Mouse (Mus musculus) hindbrain, postnatal 0 days (tissue): ENCODE measurements around the gene Rasal1. TPM values are rescaled to one million over a fixed set of nuclear protein-coding genes. Genes with fewer than 3 reads are reported as not detected.

Experiments used
- ATAC-seq: fragments of 200-750 bp; cut with Nextera tagmentation; 2 replicates; pipeline ENCODE4 v1.8.0; 2017; ENCODE audit warnings: mild to moderate bottlenecking, moderate TSS enrichment, moderate library complexity
- DNase-seq: peaks from one replicate; pipeline ENCODE4 v3.0.0-alpha.2; 2015; ENCODE audit warnings: low spot score
- H3K27ac ChIP-seq: fragments of 300-500 bp; sonication (generic); 2 replicates; pipeline ENCODE4 v1.5.1; 2014; ENCODE audit warnings: mild to moderate bottlenecking
- H3K27me3 ChIP-seq: fragments of 300-500 bp; sonication (generic); 2 replicates; pipeline ENCODE4 v1.6.1; 2014; ENCODE audit warnings: low read length, mixed read lengths; ENCODE audit not compliant: insufficient read depth
- H3K36me3 ChIP-seq: fragments of 300-500 bp; sonication (generic); 2 replicates; pipeline ENCODE4 v1.6.1; 2014; ENCODE audit warnings: low read length, mixed read lengths; ENCODE audit not compliant: insufficient read depth
- H3K4me1 ChIP-seq: fragments of 300-500 bp; sonication (generic); 2 replicates; pipeline ENCODE4 v1.6.1; 2014; ENCODE audit warnings: antibody characterized with exemption, low read length, mixed read lengths; ENCODE audit not compliant: insufficient read depth
- H3K4me2 ChIP-seq: fragments of 300-500 bp; sonication (generic); 2 replicates; pipeline ENCODE4 v1.6.1; 2014; ENCODE audit warnings: low read depth, mild to moderate bottlenecking, low read length, moderate library complexity, mixed read lengths
- H3K4me3 ChIP-seq: fragments of 300-500 bp; sonication (generic); 2 replicates; pipeline ENCODE4 v1.5.1; 2014; ENCODE audit warnings: low read length
- H3K9ac ChIP-seq: fragments of 300-500 bp; sonication (generic); replicated peaks from 2 replicates; pipeline ENCODE4 v1.6.1; 2014; ENCODE audit warnings: mild to moderate bottlenecking, low read length, moderate library complexity, mixed read lengths
- H3K9me3 ChIP-seq: fragments of 300-500 bp; sonication (generic); 2 replicates; pipeline ENCODE4 v1.6.1; 2016; ENCODE audit warnings: low read length, mixed read lengths
- CTCF ChIP-seq: IDR thresholded peaks from 2 replicates; pipeline ENCODE4 v1.5.1; 2016; ENCODE audit warnings: antibody characterized with exemption, control low read depth, low read depth
- WGBS: fragments of 180-500 bp; shearing (Covaris S2); extraction: QIAGEN DNeasy Blood & Tissue Kit; methylation state at CpG from one replicate; pipeline ENCODE4 v1.1.7; 2014; 5-methylcytosine and 5-hydroxymethylcytosine counted together
- polyA plus RNA-seq: library from polyadenylated mRNA; unstranded; fragments of >200 nt; fragmentation: Nextera tagmentation; extraction: Ambion mirVana; gene quantifications from 2 replicates; pipeline ENCODE4 v1.2.1, GENCODE M21; 2015
- total RNA-seq: library from RNA; depleted of rRNA; stranded (reverse); fragments of >200 nt; gene quantifications from 2 replicates; pipeline ENCODE4 v1.2.3, GENCODE M21; 2014

Rasal1 gene
- total and polyA plus RNA-seq, 2 experiments from 2014 or later: 4.7 to 8.2 TPM

GRCm38 (mm10) chr5:120711416-120711815 is 62.8 kb downstream of the Rasal1 start:
- Histone ChIP-seq H3K4me3 (peak overlapping the region; percentile 81), H3K36me3 (no peaks in the 10 kb centered on the region), H3K27me3 (no peaks in the 10 kb centered on the region), H3K4me2 (peak overlapping the region; percentile 89), H3K9me3 (no peaks in the 10 kb centered on the region), H3K27ac (peak overlapping the region; percentile 92), H3K4me1 (peaks cover 18% of the 10 kb centered on the region), H3K9ac (peak overlapping the region; percentile 96)
- ATAC-seq: peak; percentile 59
- under 1% methylated on average over 24 of the region's 43 CpGs for WGBS
- TF ChIP-seq CTCF: no peak
- peak; percentile 84 for DNase-seq

- WGBS: 28% methylated on average over 3 of the region's 3 CpGs
Measured at GRCm38 (mm10) chr5:120711827-120712226, 63.2 kb downstream of the Rasal1 start, which contains the start of gene Dtx1. TSS of gene Dtx1 (minus strand) at chr5:120711927.

GRCm38 (mm10) chr5:120712721-120713120 is 64.1 kb downstream of the Rasal1 start:
- no peaks in the 10 kb centered on the region for H3K36me3 ChIP-seq
- H3K9me3 ChIP-seq: no peaks in the 10 kb centered on the region
- no peak for TF ChIP-seq CTCF
- no peak overlapping the region for H3K9ac ChIP-seq
- no peak overlapping the region for H3K4me3 ChIP-seq
- peak; percentile 60 for ATAC-seq
- H3K4me2 ChIP-seq: no peak overlapping the region
- no peak overlapping the region for H3K27ac ChIP-seq
- WGBS: 42% methylated on average over 8 of the region's 8 CpGs
- peaks cover 10% of the 10 kb centered on the region; the same call in 1 of the 2 replicates for H3K4me1 ChIP-seq
- peak; percentile 70 for DNase-seq
- no peaks in the 10 kb centered on the region for H3K27me3 ChIP-seq

More at GRCm38 (mm10) chr5:120711827-120712226, 63.2 kb downstream of the Rasal1 start, which contains the start of gene Dtx1:
- Histone ChIP-seq H3K4me2 (peak within 1 kb of the TSS; percentile 89), H3K4me3 (peak within 1 kb of the TSS; percentile 81), H3K9me3 (no peaks in the 10 kb centered on the region), H3K4me1 (peaks cover 14% of the 10 kb centered on the region), H3K27me3 (no peaks in the 10 kb centered on the region), H3K27ac (peak within 1 kb of the TSS; percentile 92), H3K9ac (peak within 1 kb of the TSS; percentile 96), H3K36me3 (no peaks in the 10 kb centered on the region)
- no peak for DNase-seq
- ATAC-seq: 0 out of 2 replicates have a peak, but pooled peaks have one; percentile 3
- no peak for TF ChIP-seq CTCF

- Histone ChIP-seq H3K4me3 (no peak overlapping the region), H3K9me3 (no peaks in the 10 kb centered on the region), H3K27ac (no peak overlapping the region), H3K36me3 (no peaks in the 10 kb centered on the region), H3K27me3 (no peaks in the 10 kb centered on the region), H3K4me2 (no peak overlapping the region), H3K9ac (no peak overlapping the region), H3K4me1 (peaks cover 10% of the 10 kb centered on the region; the same call in 1 of the 2 replicates)
- TF ChIP-seq CTCF: peak; percentile 95
- DNase-seq: peak; percentile 91
- no peak for ATAC-seq
- WGBS: 5% methylated on average over 16 of the region's 16 CpGs
Measured at GRCm38 (mm10) chr5:120714314-120714713, 65.7 kb downstream of the Rasal1 start.

- H3K9me3 ChIP-seq: no peaks in the 10 kb centered on the region
- H3K36me3 ChIP-seq: no peaks in the 10 kb centered on the region
- no peaks in the 10 kb centered on the region for H3K27me3 ChIP-seq
- no peak overlapping the region for H3K9ac ChIP-seq
- no peak for ATAC-seq
- no peaks in the 10 kb centered on the region for H3K4me1 ChIP-seq
- no peak for TF ChIP-seq CTCF
- DNase-seq: no peak
- no peak overlapping the region for H3K4me3 ChIP-seq
- H3K4me2 ChIP-seq: no peak overlapping the region
- 60% methylated on average over 10 of the region's 10 CpGs for WGBS
- no peak overlapping the region for H3K27ac ChIP-seq
Measured at GRCm38 (mm10) chr5:120717136-120717535, 68.5 kb downstream of the Rasal1 start.

GRCm38 (mm10) chr5:120718600-120719378 is 70.2 kb downstream of the Rasal1 start:
- no peak for ATAC-seq
- peak; percentile 34 for TF ChIP-seq CTCF

GRCm38 (mm10) chr5:120721005-120721404 is 72.4 kb downstream of the Rasal1 start:
- H3K4me1 ChIP-seq: no peaks in the 10 kb centered on the region
- 61% methylated on average over 7 of the region's 7 CpGs for WGBS
- H3K4me3 ChIP-seq: no peak overlapping the region
- DNase-seq (no peak), ATAC-seq (no peak)
- H3K36me3 ChIP-seq: no peaks in the 10 kb centered on the region
- H3K4me2 ChIP-seq: no peak overlapping the region
- no peak for TF ChIP-seq CTCF
- H3K27ac ChIP-seq: no peak overlapping the region
- H3K27me3 ChIP-seq: no peaks in the 10 kb centered on the region
- no peaks in the 10 kb centered on the region for H3K9me3 ChIP-seq
- no peak overlapping the region for H3K9ac ChIP-seq

More at GRCm38 (mm10) chr5:120718600-120719378, 70.2 kb downstream of the Rasal1 start:
- WGBS: 52% methylated on average over 14 of the region's 15 CpGs
- Histone ChIP-seq H3K9ac (no peak overlapping the region), H3K4me1 (no peaks in the 10 kb centered on the region), H3K27me3 (no peaks in the 10 kb centered on the region), H3K4me3 (no peak overlapping the region), H3K27ac (no peak overlapping the region), H3K4me2 (no peak overlapping the region), H3K36me3 (no peaks in the 10 kb centered on the region), H3K9me3 (no peaks in the 10 kb centered on the region)
- DNase-seq: no peak
